Mouse (Mus musculus) monocyte, adult 59 days (primary cell): ENCODE measurements around the gene Gng5. TPM values are rescaled to one million over a fixed set of nuclear protein-coding genes. Genes with fewer than 3 reads are reported as not detected.

Experiments
- total RNA-seq, 2 experiments: library from RNA; stranded (reverse); gene quantifications; one replicate each; pipeline ENCODE4 v1.2.4; 2023

Gng5 gene
- total RNA-seq, result 100 to 1,000 TPM; 287 to 290 TPM

DNA sequence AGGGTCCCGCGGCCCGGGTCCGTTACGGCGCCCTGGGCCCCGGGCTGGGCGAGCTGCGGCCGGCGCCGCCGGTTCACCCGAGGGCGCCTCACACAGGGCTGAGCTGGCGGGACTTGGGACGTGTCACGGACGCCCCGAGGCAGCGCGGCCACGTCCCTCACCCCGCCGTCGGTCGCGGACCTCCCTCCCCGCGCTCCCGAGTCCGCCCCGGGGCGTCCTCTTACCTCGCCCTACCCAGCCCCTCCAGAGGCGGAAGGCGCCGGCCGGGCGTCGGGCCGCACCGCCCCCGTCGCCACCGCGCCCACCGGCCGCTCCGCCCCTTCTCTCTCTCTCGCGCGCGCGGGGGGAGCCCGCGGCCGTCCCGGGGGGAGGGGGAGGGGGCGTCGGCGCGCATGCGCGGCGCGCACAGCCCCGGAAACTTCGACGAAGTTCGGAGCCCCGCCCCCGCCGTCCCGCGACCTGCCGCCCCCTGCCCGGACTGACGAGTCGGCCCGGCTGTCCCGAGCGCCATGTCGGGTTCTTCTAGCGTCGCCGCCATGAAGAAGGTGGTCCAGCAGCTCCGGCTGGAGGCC lies at the start of gene Gng5, which contains the start of gene Spata1:
Gene Gng5 (plus strand): TSS at position 377 of the 572 bp plus-strand sequence.
Gene Spata1 (minus strand): TSS at position 323 of the 572 bp plus-strand sequence.

DNA sequence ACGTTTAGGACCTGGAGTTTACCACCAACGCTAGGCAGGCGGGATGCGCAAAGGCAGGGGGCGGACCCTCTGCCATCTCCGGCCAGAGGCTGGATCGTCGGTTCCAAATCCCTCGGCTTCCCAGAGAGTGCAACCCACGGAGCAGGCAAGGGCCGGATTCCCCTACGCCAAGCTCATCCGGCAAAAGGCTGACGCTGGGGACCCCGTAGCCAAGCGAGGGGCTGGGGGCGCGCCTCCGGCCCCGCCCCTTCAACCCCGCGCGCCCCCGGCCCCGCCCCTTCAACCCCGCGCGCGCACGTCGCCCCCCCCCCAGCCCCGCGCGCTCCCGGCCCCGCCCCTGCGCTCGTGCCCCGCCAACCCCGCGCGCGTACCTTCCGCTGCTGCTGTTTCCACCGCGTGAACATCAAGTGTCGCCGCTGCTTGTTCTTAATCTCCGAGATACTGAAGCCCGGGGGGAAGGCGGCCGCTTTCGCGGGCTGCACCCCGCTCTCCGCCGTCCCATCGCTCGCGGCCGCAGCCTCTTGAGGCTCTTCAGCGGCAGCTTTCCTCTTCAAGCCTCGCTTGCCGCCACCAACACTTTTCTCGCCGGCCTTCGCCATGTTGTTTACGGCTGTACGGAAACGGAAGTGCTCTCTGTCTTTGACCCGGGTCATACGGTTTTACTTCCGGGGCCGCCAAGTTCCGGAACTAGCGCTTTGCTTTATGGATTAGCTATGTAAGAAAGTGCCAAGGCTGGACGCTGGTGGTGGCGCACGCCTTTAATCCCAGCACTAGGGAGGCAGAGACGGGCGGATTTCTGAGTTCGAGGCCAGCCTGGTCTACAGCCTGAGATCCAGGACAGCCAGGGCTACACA lies 21.4 kb downstream of the Gng5 start, which contains the start of gene Rpf1:
Gene Rpf1 (minus strand): TSS at position 632 of the 854 bp plus-strand sequence.

Other genes with a start within 250 kb of the Gng5 start
- 1 to 10 TPM; 1.8 to 2.2 TPM for gene Ssx2ip, start 95.2 kb upstream of the Gng5 start, total RNA-seq
- 10 to 100 TPM; 22.6 to 23.7 TPM for gene Ctbs, start 50.0 kb upstream of the Gng5 start, total RNA-seq
- 1 to 10 TPM; 4.3 TPM for gene Spata1, start 54 bp upstream of the Gng5 start, total RNA-seq
- 10 to 100 TPM; 52.3 to 61.4 TPM for gene Rpf1, start 21.6 kb downstream of the Gng5 start, total RNA-seq
- gene Uox, start 70.6 kb downstream of the Gng5 start, total RNA-seq, result not detected
- gene Dnase2b, start 115.8 kb downstream of the Gng5 start, total RNA-seq, result not detected
- gene 4930503B20Rik, start 151.5 kb downstream of the Gng5 start, total RNA-seq, result not detected
- not detected for gene Samd13, start 185.8 kb downstream of the Gng5 start, total RNA-seq